Mouse (Mus musculus): ENCODE results near the gene Rpgrip1. TPM values are rescaled to one million over a fixed set of nuclear protein-coding genes. Genes with fewer than 3 reads are reported as not detected.

Rpgrip1 gene
- total and polyA plus RNA-seq, 2 experiments from 2014 or later, result 10.9 to 53.7 TPM

DNA sequence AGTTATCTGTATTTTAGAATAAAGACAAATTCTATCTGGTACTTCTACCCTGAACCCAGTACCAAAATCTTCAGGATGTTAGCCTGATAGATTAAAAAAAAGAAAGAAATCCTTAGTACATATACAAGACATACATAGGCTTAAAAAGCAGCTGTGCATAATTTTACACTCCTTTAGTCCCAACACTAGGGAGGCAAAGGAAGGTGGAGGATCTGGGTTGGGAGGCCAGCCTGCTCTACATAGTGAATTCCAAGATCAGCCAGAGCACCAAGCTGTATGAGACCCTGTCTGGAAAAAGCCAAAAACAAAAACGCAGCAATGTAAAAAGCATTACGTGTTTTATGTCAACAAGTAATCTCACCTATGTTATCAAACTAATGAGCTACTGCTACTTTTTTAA, 10.9 kb upstream of the Rpgrip1 start:
- ATAC-seq, result no peak
- H3K4me1 ChIP-seq (ENCODE audit: insufficient read depth, low read length), result 0 out of 2 replicates have a peak, but pooled peaks cover 5% of the 10 kb centered on the region
- no peaks in the 10 kb centered on the region for H3K27me3 ChIP-seq (ENCODE audit: insufficient read depth, low read length)
- DNase-seq (ENCODE audit: low spot score), result no peak
- H3K36me3 ChIP-seq (ENCODE audit: insufficient read depth, low read length), result no peaks in the 10 kb centered on the region
- TF ChIP-seq CTCF (IDR thresholded peaks at IDR 0.05; ENCODE audit: low read depth), result no peak
- no peak overlapping the region for H3K27ac ChIP-seq
- no peaks in the 10 kb centered on the region for H3K9me3 ChIP-seq (ENCODE audit: low read length)
- no peak overlapping the region for H3K4me3 ChIP-seq (ENCODE audit: low read length)
- peak overlapping the region; percentile 13; the same call in 1 of the 2 replicates for H3K4me2 ChIP-seq (ENCODE audit: low read depth, low read length)
- 81% methylated on average over 2 of the region's 2 CpGs for WGBS
- no peak overlapping the region for H3K9ac ChIP-seq (replicated peaks; ENCODE audit: low read length)

GRCm38 (mm10) chr14:52100170-52100960, 10.1 kb upstream of the Rpgrip1 start:
- 67% methylated on average over 5 of the region's 5 CpGs for WGBS
- no peak overlapping the region for H3K27ac ChIP-seq

GRCm38 (mm10) chr14:52101285-52102157, 9.0 kb upstream of the Rpgrip1 start:
- DNase-seq (ENCODE audit: low spot score), result no peak
- Histone ChIP-seq H3K4me3 (ENCODE audit: low read length) (no peak overlapping the region), H3K27me3 (ENCODE audit: insufficient read depth, low read length) (no peaks in the 10 kb centered on the region), H3K9ac (replicated peaks; ENCODE audit: low read length) (no peak overlapping the region), H3K4me2 (ENCODE audit: low read depth, low read length) (peak overlapping the region; percentile 63), H3K27ac (no peak overlapping the region), H3K9me3 (ENCODE audit: low read length) (no peaks in the 10 kb centered on the region), H3K4me1 (ENCODE audit: insufficient read depth, low read length) (0 out of 2 replicates have a peak, but pooled peaks cover 5% of the 10 kb centered on the region), H3K36me3 (ENCODE audit: insufficient read depth, low read length) (no peaks in the 10 kb centered on the region)
- WGBS, result 95% methylated on average over 1 of the region's 1 CpGs
- ATAC-seq, result no peak
- no peak for TF ChIP-seq CTCF (IDR thresholded peaks at IDR 0.05; ENCODE audit: low read depth)

More at GRCm38 (mm10) chr14:52100170-52100960, 10.1 kb upstream of the Rpgrip1 start:
- no peaks in the 10 kb centered on the region for H3K27me3 ChIP-seq (ENCODE audit: insufficient read depth, low read length)
- no peak for DNase-seq (ENCODE audit: low spot score)
- no peak for ATAC-seq
- H3K4me2 ChIP-seq (ENCODE audit: low read depth, low read length), result peak overlapping the region; percentile 27
- H3K4me3 ChIP-seq (ENCODE audit: low read length), result no peak overlapping the region
- no peak overlapping the region for H3K9ac ChIP-seq (replicated peaks; ENCODE audit: low read length)
- H3K9me3 ChIP-seq (ENCODE audit: low read length), result no peaks in the 10 kb centered on the region
- H3K36me3 ChIP-seq (ENCODE audit: insufficient read depth, low read length), result no peaks in the 10 kb centered on the region
- no peak for TF ChIP-seq CTCF (IDR thresholded peaks at IDR 0.05; ENCODE audit: low read depth)
- H3K4me1 ChIP-seq (ENCODE audit: insufficient read depth, low read length), result 0 out of 2 replicates have a peak, but pooled peaks cover 5% of the 10 kb centered on the region

DNA sequence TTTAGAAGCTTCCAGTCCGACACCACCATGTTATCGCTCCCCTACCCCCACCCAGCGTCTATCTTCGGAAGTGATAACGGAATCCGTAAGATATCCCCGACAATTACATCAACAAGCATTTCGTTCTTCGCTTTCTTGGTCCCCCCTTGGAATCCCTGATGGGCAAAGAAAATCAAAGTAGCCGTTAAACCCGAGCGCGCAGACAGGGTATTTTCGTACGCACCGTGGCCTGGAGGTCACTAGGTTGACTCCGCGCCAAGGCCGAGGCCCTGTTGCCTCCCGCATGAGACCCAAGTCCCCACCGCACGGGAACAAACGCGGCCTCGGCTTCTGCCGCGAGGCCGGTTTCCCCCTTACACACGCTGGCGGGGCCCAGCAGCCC, 7.0 kb upstream of the Rpgrip1 start:
- H3K9ac ChIP-seq (replicated peaks; ENCODE audit: low read length), result peak overlapping the region; percentile 94
- no peaks in the 10 kb centered on the region for H3K9me3 ChIP-seq (ENCODE audit: low read length)
- peak; percentile 25 for TF ChIP-seq CTCF (IDR thresholded peaks at IDR 0.05; ENCODE audit: low read depth)
- under 1% methylated on average over 30 of the region's 30 CpGs for WGBS
- H3K4me1 ChIP-seq (ENCODE audit: insufficient read depth, low read length), result 0 out of 2 replicates have a peak, but pooled peaks cover 5% of the 10 kb centered on the region
- H3K27ac ChIP-seq, result peak overlapping the region; percentile 98
- peak; percentile 34 for ATAC-seq
- peak; percentile 72 for DNase-seq (ENCODE audit: low spot score)
- no peaks in the 10 kb centered on the region for H3K27me3 ChIP-seq (ENCODE audit: insufficient read depth, low read length)
- peak overlapping the region; percentile 63 for H3K4me2 ChIP-seq (ENCODE audit: low read depth, low read length)
- no peaks in the 10 kb centered on the region for H3K36me3 ChIP-seq (ENCODE audit: insufficient read depth, low read length)
- peak overlapping the region; percentile 98 for H3K4me3 ChIP-seq (ENCODE audit: low read length)

DNA sequence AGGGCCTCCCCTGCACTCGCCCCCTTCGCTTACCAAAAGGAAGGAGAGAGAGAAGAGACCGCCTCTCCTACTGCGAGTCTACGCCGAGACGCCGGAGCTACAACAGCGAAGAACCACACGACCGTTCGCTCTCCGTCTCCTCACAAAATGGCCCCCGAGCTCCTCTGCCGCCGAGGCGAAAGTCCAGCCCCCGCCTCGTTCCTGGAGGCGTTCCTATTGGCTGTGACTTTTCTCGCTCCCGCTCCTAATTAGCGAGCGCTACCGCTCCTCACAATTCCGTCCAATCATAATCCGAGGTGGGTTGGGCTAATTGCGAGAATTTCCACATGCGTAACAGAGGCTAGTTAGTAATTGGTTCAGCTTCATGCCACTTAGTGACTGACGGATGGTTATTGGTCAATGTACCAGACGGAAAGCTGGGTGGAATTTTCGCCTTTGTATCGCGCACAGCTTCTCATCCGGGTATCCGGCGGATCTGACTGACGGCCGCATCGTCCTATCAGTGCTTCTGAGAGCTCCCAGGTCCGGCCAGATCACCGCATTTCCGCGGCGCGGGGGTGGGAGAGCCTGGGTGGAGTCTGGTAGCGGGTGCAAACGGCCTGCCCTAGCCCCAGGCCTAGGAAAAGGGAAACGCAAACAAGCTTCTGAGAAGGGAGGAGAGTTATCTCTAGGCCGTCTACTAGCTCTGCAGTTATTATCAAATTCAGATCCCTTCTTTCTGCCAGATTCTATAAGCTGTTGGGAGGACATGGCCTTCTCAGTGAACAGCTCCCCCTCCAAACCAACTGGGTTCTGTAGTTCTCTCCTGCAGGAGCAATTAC, 6.4 kb upstream of the Rpgrip1 start, which contains the start of gene Hnrnpc:
Gene Hnrnpc (minus strand): TSS at position 173 of the 821 bp plus-strand sequence.
- Histone ChIP-seq H3K4me3 (ENCODE audit: low read length) (peak within 1 kb of the TSS; percentile 98), H3K27ac (peak within 1 kb of the TSS; percentile 98), H3K36me3 (ENCODE audit: insufficient read depth, low read length) (no peaks in the 10 kb centered on the region), H3K27me3 (ENCODE audit: insufficient read depth, low read length) (no peaks in the 10 kb centered on the region), H3K9ac (replicated peaks; ENCODE audit: low read length) (peak within 1 kb of the TSS; percentile 94), H3K4me2 (ENCODE audit: low read depth, low read length) (peak within 1 kb of the TSS; percentile 65), H3K9me3 (ENCODE audit: low read length) (no peaks in the 10 kb centered on the region), H3K4me1 (ENCODE audit: insufficient read depth, low read length) (0 out of 2 replicates have a peak, but pooled peaks cover 5% of the 10 kb centered on the region)
- peak; percentile 100 for DNase-seq (ENCODE audit: low spot score)
- no peak for TF ChIP-seq CTCF (IDR thresholded peaks at IDR 0.05; ENCODE audit: low read depth)
- ATAC-seq, result peak; percentile 98
- WGBS, result under 1% methylated on average over 50 of the region's 50 CpGs

Measured in hindbrain, postnatal 0 days (tissue).